Mouse (Mus musculus) bone marrow, adult 2 months (tissue): ENCODE measurements around the gene Prpf38b.

Source experiments
- CTCF ChIP-seq: fragments of 200-500 bp; IDR thresholded peaks from 2 replicates; pipeline ENCODE4 v1.5.1; 2011; ENCODE audit warnings: low read length, control low read depth; ENCODE audit not compliant: control insufficient read depth, insufficient read depth
- POLR2A ChIP-seq: fragments of 200-500 bp; IDR thresholded peaks from 2 replicates; pipeline ENCODE4 v1.6.1; 2011; ENCODE audit warnings: low read depth, mild to moderate bottlenecking, control low read depth, low read length, borderline replicate concordance; ENCODE audit not compliant: control insufficient read depth

GRCm38 (mm10) chr3:108916857-108917256 is 5.3 kb upstream of the Prpf38b start:
- TF ChIP-seq CTCF (no peak), POLR2A (no peak)
